17 mouse cellular contexts compared by ENCODE assay signal in the genomic region with DNA sequence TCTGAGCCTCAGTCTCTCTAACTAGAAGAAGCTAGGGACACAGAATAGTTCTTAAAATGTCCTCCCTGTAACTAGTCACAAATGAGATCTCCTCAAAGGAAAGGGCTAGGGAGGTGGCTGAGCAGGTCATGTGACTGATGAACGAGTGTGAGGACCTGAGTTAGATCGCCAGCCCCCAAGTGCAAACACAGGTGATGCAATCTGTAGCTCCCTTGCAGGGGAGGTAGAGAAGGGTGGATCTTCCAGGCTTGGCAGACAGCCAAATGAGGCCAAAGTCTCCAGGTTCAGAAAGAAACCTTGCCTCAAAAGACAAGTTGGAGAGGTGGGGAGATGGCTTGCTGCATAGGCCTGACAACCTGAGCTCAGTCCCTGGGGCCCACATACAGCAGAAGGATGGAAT. TPM values are rescaled to one million over a fixed set of nuclear protein-coding genes. Genes with fewer than 3 reads are reported as not detected.
DNase-seq lines count a peak whose midpoint lies in the region; ATAC-seq and TF ChIP-seq lines count a peak whose summit lies in the region.
"Had no signal": no experiment of that assay in that cellular context is flagged by ENCODE, and none has a peak within 500 bp of the region (broad histone marks: within the 10 kb centered on the region; RNA-seq: fewer than 3 reads in every experiment).

No protein-coding gene starts in this region.

- intact Hi-C loops in gastrocnemius, postnatal 14 days (cut with DNase I; ENCODE audit: low total_unique reads), result no loop called here

- no peak for TF ChIP-seq CTCF in liver, embryonic 14.5 days (IDR thresholded peaks at IDR 0.05; ENCODE audit: low read depth)

- H3K27ac ChIP-seq in liver, embryonic 14.5 days, result no peak overlapping the region
- H3K27ac ChIP-seq: embryonic facial prominence, embryonic 15.5 days; limb, embryonic 12.5 days; lung, embryonic 15.5 days; macrophage had no signal

- ATAC-seq in liver, embryonic 14.5 days (ENCODE audit: insufficient read depth), result peak; percentile 53; the same call in 1 of the 2 replicates
- ATAC-seq: forebrain, embryonic 16.5 days; Patski had no signal

- no peak for TF ChIP-seq EP300 in liver, embryonic 14.5 days (IDR thresholded peaks at IDR 0.05; ENCODE audit: low read depth)

- H3K9ac ChIP-seq in liver, embryonic 14.5 days (replicated peaks), result no peak overlapping the region
- H3K9ac ChIP-seq: embryonic facial prominence, embryonic 15.5 days; limb, embryonic 12.5 days; lung, embryonic 15.5 days had no signal

- H3K4me2 ChIP-seq in liver, embryonic 14.5 days (ENCODE audit: low read depth), result no peak overlapping the region
- H3K4me2 ChIP-seq: embryonic facial prominence, embryonic 15.5 days; limb, embryonic 12.5 days; lung, embryonic 15.5 days; midbrain, embryonic 11.5 days had no signal

- H3K27me3 ChIP-seq in liver, embryonic 14.5 days (ENCODE audit: control insufficient read depth, insufficient read depth, low read length), result no peaks in the 10 kb centered on the region
- H3K27me3 ChIP-seq: lung, embryonic 15.5 days had no signal

- WGBS in liver, embryonic 14.5 days (ENCODE audit: insufficient replicate concordance), result 54% methylated on average over 2 of the region's 2 CpGs

- peak; percentile 45 for DNase-seq in kidney, postnatal 10 days
- DNase-seq in kidney, adult 11 months, result no peak
- DNase-seq in urinary bladder, postnatal 14 days (ENCODE audit: low spot score), result peak; percentile 14
- no peak for DNase-seq in urinary bladder, adult 2 months (ENCODE audit: low spot score)
- peak in 1 of 3 experiments; percentile 14 for DNase-seq in liver, embryonic 14.5 days (ENCODE audit: low read depth in 3 of 3, low spot score in 3 of 3)
- no peak for DNase-seq in gastrocnemius, postnatal 14 days
- DNase-seq in spleen, postnatal 36 days (ENCODE audit: low spot score in 2 of 2), result no peak
- DNase-seq: adrenal gland, adult 8-10 months; cerebellum, adult 9-11 months; thymus, adult 18-20 months had no signal

- H3K4me3 ChIP-seq in liver, embryonic 14.5 days (ENCODE audit: insufficient read depth in 1 of 2, low read depth in 2 of 2, low read length in 2 of 2), result no peak overlapping the region
- H3K4me3 ChIP-seq: embryonic facial prominence, embryonic 15.5 days; limb, embryonic 12.5 days; lung, embryonic 15.5 days had no signal

- H3K4me1 ChIP-seq in liver, embryonic 14.5 days (replicated peaks; ENCODE audit: control insufficient read depth in 2 of 2, insufficient read depth in 2 of 2, low read length in 1 of 2), result peaks cover 0 to 2% of the 10 kb centered on the region in 2 experiments; a peak in 1 of 4 replicates
- H3K4me1 ChIP-seq: lung, embryonic 15.5 days had no signal

- H3K36me3 ChIP-seq in liver, embryonic 14.5 days (replicated peaks; ENCODE audit: control insufficient read depth, insufficient read depth, low read depth), result no peaks in the 10 kb centered on the region
- H3K36me3 ChIP-seq: embryonic facial prominence, embryonic 15.5 days; limb, embryonic 12.5 days; lung, embryonic 15.5 days had no signal

- no peaks in the 10 kb centered on the region for H3K9me3 ChIP-seq in liver, embryonic 14.5 days (ENCODE audit: control insufficient read depth, low read length)
- H3K9me3 ChIP-seq: embryonic facial prominence, embryonic 15.5 days; limb, embryonic 12.5 days; lung, embryonic 15.5 days had no signal

RNA-seq across cellular contexts. Expression of a gene that starts 36.3 kb away (rescaled TPM):
- 35.2 and 43.3 TPM in 2 replicates for polyA plus RNA-seq in urinary bladder, adult 2 months (2012; rRNA removed)
- polyA plus RNA-seq in liver, embryonic 14.5 days (2012; rRNA removed), result 0.03 TPM in 2 replicates
- polyA plus RNA-seq in liver, embryonic 14.5 days (2014; fragmentation: Nextera tagmentation; extraction: Ambion mirVana), result 0.08 TPM in 1 of 2 replicates, not detected in the other
- under 1 TPM; 0.13 to 0.29 TPM for total RNA-seq in gastrocnemius, postnatal 14 days (2021)
- polyA plus RNA-seq: macrophage, Patski had no signal

Comparison
In these comparisons a context has a peak if more than half of its experiments do, and no peak if none do; other contexts are left out.
1. DNase-seq: peak in kidney, postnatal 10 days (single experiment) and urinary bladder, postnatal 14 days (single experiment); none in kidney, adult 11 months (single experiment), urinary bladder, adult 2 months (single experiment), gastrocnemius, postnatal 14 days (single experiment) and spleen, postnatal 36 days (0 of 2).
2. RNA of a gene that starts 36.3 kb away (polyA plus RNA-seq): 35.2 to 43.3 TPM in urinary bladder, adult 2 months; 0.03 to 0.08 TPM in liver, embryonic 14.5 days; every median in the first group is over 10 times any median in the second.